Mouse (Mus musculus) hematopoietic multipotent progenitor cell, adult 10-12 weeks (in vitro differentiated cells): ENCODE data around the gene Taar7e. TPM values are rescaled to one million over a fixed set of nuclear protein-coding genes. Genes with fewer than 3 reads are reported as not detected.

Experiments
- polyA plus RNA-seq: library from polyadenylated mRNA; stranded (reverse); fragments of >175 nt; gene quantifications from 2 replicates; pipeline ENCODE4 v1.2.3, GENCODE M21; 2012; ENCODE audit warnings: low replicate concordance

The Taar7e gene
- polyA plus RNA-seq: not detected in 2 replicates

GRCm38 (mm10) chr10:24037314-24037713 is at the start of gene Taar7e:
Gene Taar7e, plus strand, starts transcription at chr10:24037614.

DNA sequence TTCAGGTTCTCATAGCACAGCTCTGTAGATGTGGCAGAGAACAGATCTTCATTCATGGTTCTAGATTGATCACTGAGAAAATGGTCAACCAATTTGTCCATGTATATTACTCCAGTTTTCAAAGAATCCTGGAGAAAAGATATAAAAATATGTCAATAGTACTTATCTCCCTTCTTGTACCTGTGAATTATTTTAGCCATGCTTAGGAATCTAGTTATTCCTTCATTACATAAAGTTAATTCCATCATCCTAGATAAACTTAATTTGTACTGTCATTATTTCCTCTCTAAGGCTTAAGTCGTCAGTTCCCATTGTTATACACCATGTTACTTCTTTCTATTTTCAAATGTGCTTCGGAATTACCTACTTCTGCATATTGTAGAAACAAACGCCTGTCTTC is 44.0 kb upstream of the Taar7e start, which contains the start of gene Taar7a:
Gene Taar7a, minus strand, starts transcription at position 101 of the 400 bp plus-strand sequence.

GRCm38 (mm10) chr10:23999639-24000038 is 37.8 kb upstream of the Taar7e start, which contains the start of gene Taar7b:
Gene Taar7b, plus strand, starts transcription at chr10:23999939.

GRCm38 (mm10) chr10:24026922-24027321 is 10.5 kb upstream of the Taar7e start, which contains the start of gene Taar7d:
Gene Taar7d, plus strand, starts transcription at chr10:24027222.

GRCm38 (mm10) chr10:24049210-24049609 is 11.8 kb downstream of the Taar7e start, which contains the start of gene Taar7f:
Gene Taar7f, plus strand, starts transcription at chr10:24049510.

DNA sequence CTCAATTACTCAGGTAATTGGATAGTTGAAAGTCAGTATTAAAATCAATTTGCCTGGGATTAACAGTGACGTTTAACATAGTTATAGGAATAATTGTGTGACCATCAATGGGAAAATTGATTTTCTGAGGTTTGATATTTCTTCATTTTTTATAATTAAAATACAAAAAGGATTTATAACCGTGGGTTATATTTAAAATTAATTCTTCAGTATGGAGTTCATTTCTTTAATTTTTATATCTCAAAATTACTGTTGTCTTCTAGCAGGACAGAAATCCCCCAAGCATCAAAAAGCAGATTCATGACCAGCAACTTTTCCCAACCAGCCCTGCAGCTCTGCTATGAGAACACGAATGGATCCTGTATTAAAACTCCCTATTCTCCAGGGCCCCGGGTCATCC is 38.8 kb downstream of the Taar7e start, which contains the start of gene Taar8a:
Gene Taar8a, plus strand, starts transcription at position 301 of the 400 bp plus-strand sequence.

Other genes starting within 250 kb of the Taar7e start
- 0.29 and 1.0 TPM in 2 replicates for gene Slc18b1, start 240.6 kb upstream of the Taar7e start, polyA plus RNA-seq
- 0.17 and 0.43 TPM in 2 replicates for gene Vnn3, start 186.2 kb upstream of the Taar7e start, polyA plus RNA-seq
- gene Vnn1, start 142.9 kb upstream of the Taar7e start, polyA plus RNA-seq: not detected in 2 replicates
- not detected in 2 replicates for gene Taar1, start 117.3 kb upstream of the Taar7e start, polyA plus RNA-seq
- gene Taar2, start 99.0 kb upstream of the Taar7e start, polyA plus RNA-seq: not detected in 2 replicates
- not detected in 2 replicates for gene Taar3, start 88.1 kb upstream of the Taar7e start, polyA plus RNA-seq
- gene Taar4, start 77.1 kb upstream of the Taar7e start, polyA plus RNA-seq: not detected in 2 replicates
- not detected in 2 replicates for gene Taar5, start 66.9 kb upstream of the Taar7e start, polyA plus RNA-seq
- not detected in 2 replicates for gene Taar6, start 52.0 kb upstream of the Taar7e start, polyA plus RNA-seq
- gene Taar7a, start 44.1 kb upstream of the Taar7e start, polyA plus RNA-seq: not detected in 2 replicates
- gene Taar7b, start 37.7 kb upstream of the Taar7e start, polyA plus RNA-seq: not detected in 2 replicates
- gene Taar7d, start 10.4 kb upstream of the Taar7e start, polyA plus RNA-seq: not detected in 2 replicates
- gene Taar7f, start 11.9 kb downstream of the Taar7e start, polyA plus RNA-seq: not detected in 2 replicates
- gene Taar8a, start 38.9 kb downstream of the Taar7e start, polyA plus RNA-seq: not detected in 2 replicates
- gene Taar8b, start 54.7 kb downstream of the Taar7e start, polyA plus RNA-seq: not detected in 2 replicates
- not detected in 2 replicates for gene Taar8c, start 64.3 kb downstream of the Taar7e start, polyA plus RNA-seq
- not detected in 2 replicates for gene Taar9, start 71.9 kb downstream of the Taar7e start, polyA plus RNA-seq
- gene Stx7, start 111.7 kb downstream of the Taar7e start, polyA plus RNA-seq: 149 and 409 TPM in 2 replicates
- not detected in 2 replicates for gene Moxd1, start 185.9 kb downstream of the Taar7e start, polyA plus RNA-seq